Mouse (Mus musculus) limb, embryonic 15.5 days (tissue): Measurements from ENCODE around the gene Wdr43. TPM values are rescaled to one million over a fixed set of nuclear protein-coding genes. Genes with fewer than 3 reads are reported as not detected.

Source experiments
- ATAC-seq: fragments of 200-750 bp; cut with Nextera tagmentation; 2 replicates; pipeline ENCODE4 v1.8.0; 2017; ENCODE audit warnings: low read depth, moderate TSS enrichment; ENCODE audit not compliant: insufficient number of reproducible peaks, low FRiP score, low TSS enrichment
- H3K27ac ChIP-seq: fragments of 300-500 bp; sonication (generic); 2 replicates; pipeline ENCODE4 v1.5.1; 2015; ENCODE audit warnings: moderate library complexity, mild to moderate bottlenecking, inconsistent platforms
- H3K27me3 ChIP-seq: fragments of 300-500 bp; sonication (generic); 2 replicates; pipeline ENCODE4 v1.6.1; 2015; ENCODE audit warnings: inconsistent platforms
- H3K36me3 ChIP-seq: fragments of 300-500 bp; sonication (generic); 2 replicates; pipeline ENCODE4 v1.6.1; 2015; ENCODE audit warnings: inconsistent platforms
- H3K4me1 ChIP-seq: fragments of 300-500 bp; sonication (generic); 2 replicates; pipeline ENCODE4 v1.6.1; 2015; ENCODE audit warnings: inconsistent platforms
- H3K4me2 ChIP-seq: fragments of 300-500 bp; sonication (generic); 2 replicates; pipeline ENCODE4 v1.6.1; 2015; ENCODE audit warnings: mild to moderate bottlenecking, inconsistent platforms
- H3K4me3 ChIP-seq: fragments of 300-500 bp; sonication (generic); 2 replicates; pipeline ENCODE4 v1.5.1; 2015; ENCODE audit warnings: mild to moderate bottlenecking, inconsistent platforms
- H3K9ac ChIP-seq: fragments of 300-500 bp; sonication (generic); 2 replicates; pipeline ENCODE4 v1.6.1; 2015; ENCODE audit warnings: inconsistent platforms
- H3K9me3 ChIP-seq: fragments of 300-500 bp; sonication (generic); 2 replicates; pipeline ENCODE4 v1.6.1; 2016; ENCODE audit warnings: inconsistent platforms
- WGBS: fragments of 180-500 bp; shearing (Covaris S2); methylation state at CpG from one replicate; pipeline ENCODE4 v1.1.7; 2015; 5-methylcytosine and 5-hydroxymethylcytosine counted together
- polyA plus RNA-seq: library from polyadenylated mRNA; unstranded; fragments of >200 nt; fragmentation: Nextera tagmentation; extraction: Ambion mirVana; gene quantifications from 2 replicates; pipeline ENCODE4 v1.2.1, GENCODE M21; 2015

Wdr43 gene
- polyA plus RNA-seq, 1 experiment from 2014 or later, result 70.1 TPM

DNA sequence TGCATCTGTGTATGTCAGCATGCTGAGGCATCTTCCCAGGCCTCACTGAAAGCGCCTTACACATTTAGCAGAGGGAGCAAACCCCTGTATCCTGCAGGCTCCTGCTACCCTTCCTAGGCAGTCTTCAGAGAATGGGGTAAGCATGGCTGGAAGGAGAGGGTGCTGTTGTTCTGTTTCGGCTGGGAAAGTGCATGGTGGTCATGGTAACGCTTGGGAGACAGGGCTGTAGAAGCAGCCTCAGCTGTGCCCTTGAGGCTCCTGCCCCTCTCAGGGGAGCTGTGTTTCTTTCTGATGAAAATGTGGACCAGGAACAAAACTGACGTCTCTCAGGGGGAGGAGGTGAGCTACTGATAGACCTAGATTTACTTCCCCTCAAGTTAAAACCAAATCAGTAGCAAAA lies 92.0 kb downstream of the Wdr43 start:
- 52% methylated on average over 4 of the region's 4 CpGs for WGBS

More for the DNA sequence above, 92.0 kb downstream of the Wdr43 start:
- H3K9ac ChIP-seq, result no peak overlapping the region
- H3K27me3 ChIP-seq, result no peaks in the 10 kb centered on the region
- no peaks in the 10 kb centered on the region for H3K36me3 ChIP-seq
- H3K9me3 ChIP-seq, result no peaks in the 10 kb centered on the region
- H3K4me3 ChIP-seq, result no peak overlapping the region
- no peak for ATAC-seq
- H3K4me1 ChIP-seq, result no peaks in the 10 kb centered on the region
- H3K27ac ChIP-seq, result no peak overlapping the region
- no peak overlapping the region for H3K4me2 ChIP-seq

Other genes with a start within 250 kb of the Wdr43 start
- gene Gm4707, start 156.0 kb upstream of the Wdr43 start, polyA plus RNA-seq, result 2.3 and 2.7 TPM in 2 replicates
- gene Smchd1, start 140.6 kb upstream of the Wdr43 start, polyA plus RNA-seq, result 50.8 and 53.3 TPM in 2 replicates
- 36.7 and 38.8 TPM in 2 replicates for gene Ndc80, start 89.0 kb upstream of the Wdr43 start, polyA plus RNA-seq
- 0.88 and 1.1 TPM in 2 replicates for gene Spdya, start 63.8 kb upstream of the Wdr43 start, polyA plus RNA-seq
- gene Togaram2, start 57.4 kb downstream of the Wdr43 start, polyA plus RNA-seq, result 0.29 and 0.50 TPM in 2 replicates
- not detected in 2 replicates for gene Pcare, start 137.0 kb downstream of the Wdr43 start, polyA plus RNA-seq
- gene Clip4, start 152.6 kb downstream of the Wdr43 start, polyA plus RNA-seq, result 15.1 and 15.3 TPM in 2 replicates